Mouse (Mus musculus): ENCODE results near the gene Poc1b.
"Not testable (repeated sequence)": the region's sequence is repeated elsewhere in the genome, so short reads cannot be mapped to it uniquely, and the experiment has no call there.

Poc1b gene

DNA sequence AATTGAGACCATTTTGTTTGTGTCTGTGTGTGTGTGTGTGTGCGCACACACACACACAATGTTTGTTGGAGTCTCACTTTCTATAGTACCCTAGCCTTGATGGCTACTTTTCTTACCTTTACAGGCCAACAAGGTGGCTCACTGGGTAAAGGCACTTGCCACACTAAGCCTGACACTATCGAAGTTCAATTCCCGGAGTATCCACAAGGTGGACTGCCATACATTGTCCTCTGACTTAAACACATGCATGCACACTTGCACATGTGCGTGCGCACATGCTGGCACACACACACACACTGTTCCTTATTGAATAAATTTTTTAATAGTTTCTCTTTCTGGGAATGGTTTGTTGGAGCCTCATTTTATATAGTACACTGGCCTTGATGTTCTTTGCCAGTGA lies 50.0 kb downstream of the Poc1b start:
- DNase-seq (ENCODE audit: low read depth, low spot score), result no peak

GRCm38 (mm10) chr10:99157697-99158096 lies 50.9 kb downstream of the Poc1b start:
- DNase-seq (ENCODE audit: low read depth, low spot score), result not testable (repeated sequence)

DNA sequence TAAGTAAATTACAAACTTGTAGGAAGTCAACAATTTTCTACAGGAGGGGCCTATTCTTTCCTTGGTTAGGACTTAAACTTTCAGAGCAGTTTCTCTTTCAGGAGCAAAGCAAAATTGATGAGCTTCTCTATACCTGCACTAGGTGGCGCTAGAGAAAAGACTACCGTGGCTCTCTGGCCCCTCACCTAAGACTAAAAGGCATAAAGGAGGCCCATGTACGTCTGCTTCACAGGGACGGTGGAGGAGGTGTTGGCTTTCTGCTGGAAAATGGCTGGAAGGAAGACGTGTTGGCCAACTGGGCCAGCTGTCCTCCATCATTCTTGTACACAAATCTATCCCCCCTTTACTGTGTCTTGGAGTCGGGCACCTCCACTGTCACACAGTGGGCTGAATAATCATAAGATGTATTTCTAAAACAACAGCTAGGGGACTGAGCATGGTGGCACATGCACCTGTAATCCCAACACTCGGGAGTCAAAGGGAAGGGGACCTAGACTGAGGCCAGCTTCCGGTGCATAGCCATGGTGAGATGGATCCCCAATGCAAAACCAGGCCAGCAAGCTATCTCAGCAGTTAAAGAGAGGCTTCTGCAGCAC lies 55.2 kb downstream of the Poc1b start:
- no peak for DNase-seq (ENCODE audit: low read depth, low spot score)

DNA sequence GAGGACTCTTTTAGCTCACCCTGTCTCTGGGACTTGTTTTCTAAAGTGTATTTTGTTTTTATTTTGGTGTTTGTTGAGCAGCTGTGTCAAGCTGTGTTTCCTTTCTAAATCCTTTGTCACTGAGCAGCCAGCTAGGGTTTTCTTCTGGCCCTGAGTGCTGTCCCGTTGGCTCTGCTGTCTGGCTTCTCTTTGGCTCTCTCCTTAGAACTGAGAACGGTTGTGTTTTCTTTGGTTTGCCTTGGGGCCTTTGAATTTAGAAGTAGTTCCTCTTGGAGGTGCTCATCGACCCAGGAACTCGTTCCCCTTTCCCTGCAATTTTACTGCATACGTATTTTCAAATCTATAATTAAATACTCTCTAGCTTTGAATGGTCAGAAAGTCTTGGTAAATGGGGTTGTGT lies 56.2 kb downstream of the Poc1b start:
- no peak for DNase-seq (ENCODE audit: low read depth, low spot score)

DNA sequence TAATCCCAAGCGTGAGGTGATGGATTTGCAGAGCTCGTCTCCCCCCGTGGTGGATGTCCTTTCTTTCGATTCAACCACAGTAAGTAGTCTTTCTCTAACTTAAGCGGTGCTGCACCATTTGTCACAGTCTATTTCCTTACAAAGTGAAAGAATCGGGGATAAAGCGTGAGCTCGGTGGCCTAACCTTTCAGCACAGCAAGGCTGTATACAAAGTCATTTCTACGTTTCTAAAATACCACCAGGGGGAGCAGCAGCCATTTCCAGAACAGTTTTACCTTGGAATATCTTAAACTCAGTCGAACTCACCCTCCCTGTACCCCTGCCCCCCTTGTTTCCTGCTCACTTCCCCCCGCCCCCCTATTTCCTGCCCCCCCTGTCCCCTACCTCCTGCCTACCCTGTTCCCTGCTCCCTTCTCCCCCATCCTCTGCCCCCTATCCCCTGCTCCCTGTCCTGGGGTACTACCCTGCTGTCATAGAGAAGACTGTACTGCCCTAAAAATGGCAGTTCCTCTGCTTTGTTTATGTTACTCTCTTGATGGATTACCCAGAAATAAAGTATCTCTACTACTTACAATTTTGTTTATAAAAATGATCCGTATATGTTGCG lies 58.1 kb downstream of the Poc1b start:
- peak; percentile 65 for DNase-seq (ENCODE audit: low read depth, low spot score)

GRCm38 (mm10) chr10:99165751-99166282 lies 59.0 kb downstream of the Poc1b start:
- DNase-seq (ENCODE audit: low read depth, low spot score), result no peak

DNA sequence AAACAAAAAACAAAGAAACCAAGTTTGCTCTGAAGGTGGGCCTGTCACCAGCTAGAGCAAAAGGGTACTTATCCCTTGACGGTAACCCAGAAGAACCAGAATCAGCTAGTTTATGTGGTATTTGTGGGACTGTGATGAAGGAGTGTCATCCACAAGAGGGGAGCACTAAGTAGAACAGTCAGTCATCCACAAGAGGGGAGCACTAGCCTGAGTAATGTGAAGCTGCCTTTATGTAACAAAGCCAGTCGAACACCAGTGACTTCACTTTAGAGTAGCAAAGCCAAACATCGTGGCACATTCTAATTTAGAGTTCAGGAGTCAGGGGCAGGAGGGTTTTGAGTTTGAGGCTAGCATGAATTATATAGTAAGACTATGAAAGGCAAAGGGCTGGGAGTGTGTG lies 59.6 kb downstream of the Poc1b start:
- no peak for DNase-seq (ENCODE audit: low read depth, low spot score)

- DNase-seq (ENCODE audit: low read depth, low spot score), result no peak
Observed at GRCm38 (mm10) chr10:99168404-99168803, 61.6 kb downstream of the Poc1b start.

- DNase-seq (ENCODE audit: low read depth, low spot score), result no peak
Observed at GRCm38 (mm10) chr10:99168840-99169764, 62.3 kb downstream of the Poc1b start.

GRCm38 (mm10) chr10:99169765-99170129 lies 62.9 kb downstream of the Poc1b start:
- peak; percentile 72 for DNase-seq (ENCODE audit: low read depth, low spot score)

- no peak for DNase-seq (ENCODE audit: low read depth, low spot score)
Observed at GRCm38 (mm10) chr10:99171961-99172497, 65.2 kb downstream of the Poc1b start.

DNA sequence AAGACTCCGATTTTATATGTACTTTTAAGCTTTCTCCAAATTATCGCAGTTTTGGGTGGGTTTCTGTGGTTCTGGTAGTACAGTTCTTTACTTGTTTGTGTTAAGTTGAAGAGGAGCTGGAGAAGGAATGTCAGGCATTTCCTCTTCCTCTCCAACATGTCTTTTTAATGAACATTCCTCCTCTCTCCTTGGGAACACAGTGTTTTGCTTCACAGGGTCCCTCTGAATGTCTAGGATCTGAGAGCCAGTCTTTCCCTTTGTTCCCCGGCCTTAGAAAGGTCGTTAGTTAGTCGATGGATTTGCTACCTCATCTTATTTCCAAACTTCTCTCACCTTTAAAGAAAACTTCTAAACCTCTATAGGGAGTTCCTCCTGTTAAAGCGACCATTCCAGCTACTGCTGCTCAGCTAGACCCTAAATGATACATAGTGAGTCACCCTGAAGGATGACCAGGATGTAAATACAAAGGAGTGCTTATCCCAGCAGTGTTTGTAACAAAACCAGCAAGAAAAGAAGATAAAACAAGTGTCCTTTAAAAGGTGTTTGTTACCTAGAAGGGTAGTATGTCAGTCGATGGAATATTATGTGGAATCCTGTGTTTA lies 66.2 kb downstream of the Poc1b start:
- DNase-seq (ENCODE audit: low read depth, low spot score), result no peak

GRCm38 (mm10) chr10:99176911-99177310 lies 70.1 kb downstream of the Poc1b start:
- no peak for DNase-seq (ENCODE audit: low read depth, low spot score)

GRCm38 (mm10) chr10:99178118-99178517 lies 71.3 kb downstream of the Poc1b start:
- DNase-seq (ENCODE audit: low read depth, low spot score), result no peak

DNA sequence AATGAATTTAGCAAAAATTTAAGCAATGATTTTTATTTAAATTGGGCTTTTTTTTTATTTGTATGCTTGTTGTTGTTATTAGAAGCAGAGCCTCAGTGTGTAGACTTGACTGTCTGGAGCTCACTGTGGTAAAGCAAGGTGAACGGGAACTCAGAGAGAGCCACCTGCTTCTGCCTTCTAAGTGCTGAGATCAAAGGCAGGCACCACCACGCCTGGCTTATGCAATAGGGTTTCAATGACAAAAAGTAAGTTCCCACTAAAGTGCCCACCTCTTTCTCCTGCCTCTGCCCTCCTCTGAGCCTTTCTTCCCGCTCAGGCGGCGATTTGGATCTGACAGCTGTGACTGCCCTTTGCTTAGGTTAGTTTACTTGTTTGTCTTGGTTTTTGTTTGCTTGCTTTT lies 72.3 kb downstream of the Poc1b start:
- no peak for DNase-seq (ENCODE audit: low read depth, low spot score)

- DNase-seq (ENCODE audit: low read depth, low spot score), result no peak
Observed at GRCm38 (mm10) chr10:99179566-99179965, 72.7 kb downstream of the Poc1b start.

DNA sequence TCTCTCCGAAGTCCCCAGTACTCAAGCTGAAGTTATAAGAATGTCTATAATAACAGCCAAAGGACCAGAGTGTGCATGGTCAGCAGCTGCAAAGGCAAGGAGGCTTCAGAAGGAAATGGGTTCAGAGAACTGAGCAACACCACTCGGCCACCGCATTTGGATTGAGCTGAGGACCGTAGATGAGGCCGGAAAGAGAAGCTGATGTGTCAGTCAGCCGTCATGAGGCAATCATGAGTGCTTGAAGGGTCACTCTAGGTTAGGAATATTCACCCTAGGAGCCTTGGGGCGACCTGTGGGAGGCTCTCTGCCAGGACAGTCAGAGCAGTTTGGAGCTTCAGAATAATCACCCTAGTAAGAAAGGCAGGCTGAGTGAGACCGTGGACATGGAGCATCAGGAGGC lies 74.7 kb downstream of the Poc1b start:
- no peak for DNase-seq (ENCODE audit: low read depth, low spot score)

DNA sequence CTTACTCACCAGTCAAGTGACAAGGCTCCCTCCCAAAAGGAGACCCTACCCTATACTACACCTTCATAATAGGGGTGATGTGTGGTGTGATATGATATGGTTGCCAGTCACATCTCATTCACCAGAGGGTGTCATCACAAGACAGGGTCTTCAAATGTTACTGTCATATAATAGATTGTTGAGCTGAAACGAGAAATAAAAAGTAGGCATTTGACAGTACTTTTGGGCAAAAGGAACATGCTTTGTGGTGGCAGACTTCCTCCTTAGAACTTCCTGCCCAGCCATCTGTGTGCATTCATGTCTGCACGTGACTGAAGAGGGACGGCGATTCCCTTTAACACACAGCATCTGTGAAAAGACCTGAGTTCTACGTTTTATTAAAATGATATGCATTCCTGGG lies 75.3 kb downstream of the Poc1b start:
- no peak for DNase-seq (ENCODE audit: low read depth, low spot score)

DNA sequence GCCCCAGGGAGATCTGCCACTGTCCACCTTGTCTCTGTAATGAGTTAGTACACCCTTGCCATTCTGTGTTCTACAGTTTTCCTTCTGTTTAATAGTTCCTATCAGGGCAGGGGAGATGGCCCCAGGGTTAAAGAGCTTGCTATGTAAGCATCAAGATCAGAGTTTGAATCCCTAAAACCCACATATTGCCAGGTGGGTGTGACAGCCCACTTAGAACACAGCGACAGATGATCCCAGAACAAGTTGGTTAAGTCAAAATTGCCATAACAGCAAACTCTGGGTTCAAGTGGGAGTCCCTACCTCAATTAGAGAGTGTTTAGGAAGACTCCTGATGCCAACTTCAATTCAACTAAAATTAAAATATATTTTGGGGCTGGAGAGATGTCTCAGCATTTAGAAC lies 81.3 kb downstream of the Poc1b start:
- no peak for DNase-seq (ENCODE audit: low read depth, low spot score)

DNA sequence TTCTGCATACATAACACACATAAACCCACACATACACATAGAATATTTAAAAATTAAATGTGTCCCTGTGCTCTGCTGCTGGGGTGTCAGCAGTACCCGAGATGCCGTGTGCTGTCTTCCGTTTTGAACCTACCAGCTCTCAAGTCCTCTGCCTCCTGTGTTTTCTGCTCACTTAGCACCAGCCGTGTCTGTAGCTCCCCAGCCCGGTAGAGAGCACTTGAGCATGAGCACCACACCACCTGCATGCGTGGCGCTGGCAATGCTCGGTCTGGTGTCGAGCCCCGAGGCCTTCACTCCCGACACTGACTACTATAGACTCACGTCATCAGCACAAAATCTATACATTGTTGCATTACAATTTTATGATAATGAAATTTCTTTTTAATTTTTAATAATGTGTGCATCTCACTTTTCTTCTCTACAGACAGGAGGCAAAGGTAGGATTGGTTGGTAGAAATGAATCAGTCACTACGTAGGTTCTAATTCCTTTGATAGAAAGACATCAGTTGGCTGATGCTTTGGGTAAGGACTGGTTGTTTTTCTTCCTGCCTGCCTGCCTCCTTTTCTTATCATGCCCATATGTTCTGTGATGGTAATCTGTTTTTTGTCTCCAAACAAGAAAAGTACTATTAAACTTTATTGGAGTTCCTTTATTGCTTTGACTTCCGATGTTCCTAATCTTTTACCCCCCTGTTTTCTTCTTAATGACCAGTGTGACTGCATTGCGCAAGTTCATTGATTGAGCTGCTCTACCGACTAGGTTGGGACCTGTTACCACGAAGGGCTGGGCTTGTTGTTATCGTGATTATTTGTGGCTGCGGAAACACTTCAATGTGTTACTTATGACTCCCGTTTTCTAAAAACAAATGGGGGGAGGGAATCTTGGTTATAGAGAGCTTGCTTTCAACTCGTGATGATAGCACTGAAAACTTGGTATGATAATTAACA lies 82.1 kb downstream of the Poc1b start:
- DNase-seq (ENCODE audit: low read depth, low spot score), result no peak

DNA sequence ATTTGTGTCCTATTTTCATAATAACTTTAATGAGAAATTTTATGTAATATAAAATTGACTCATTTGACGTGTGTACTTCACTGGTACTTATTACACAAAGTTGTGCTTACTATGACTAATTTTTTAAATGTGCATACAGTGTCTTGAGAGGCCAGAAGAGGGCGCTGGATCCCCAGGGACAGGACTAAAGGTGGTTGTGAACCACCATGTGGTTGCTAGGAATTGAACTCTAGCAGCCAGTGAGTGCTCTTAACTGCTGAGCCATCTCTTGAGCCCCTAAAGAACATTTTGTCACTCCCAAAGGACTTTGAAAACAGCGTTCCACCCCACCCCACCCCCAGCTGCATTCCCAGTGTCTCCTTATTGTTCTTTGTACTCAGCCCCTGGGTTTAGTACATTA lies 84.0 kb downstream of the Poc1b start:
- no peak for DNase-seq (ENCODE audit: low read depth, low spot score)
